ENCODE assay signal across 14 mouse cellular contexts in genomic region chrX:75085654-75086053, GRCm38 (mm10). TPM values are rescaled to one million over a fixed set of nuclear protein-coding genes. Genes with fewer than 3 reads are reported as not detected.
DNase-seq lines count a peak whose midpoint lies in the region; ATAC-seq and TF ChIP-seq lines count a peak whose summit lies in the region.
"Had no signal": no experiment of that assay in that cellular context is flagged by ENCODE, and none has a peak within 500 bp of the region (broad histone marks: within the 10 kb centered on the region; RNA-seq: fewer than 3 reads in every experiment).

No protein-coding gene starts in this region.

- no peak overlapping the region for H3K27ac ChIP-seq in forebrain, postnatal 0 days (ENCODE audit: low read depth, low read length)
- H3K27ac ChIP-seq in forebrain, embryonic 13.5 days: no peak overlapping the region
- no peak overlapping the region for H3K27ac ChIP-seq in lung, postnatal 0 days (ENCODE audit: low read length)
- H3K27ac ChIP-seq: embryonic facial prominence, embryonic 13.5 days; heart, embryonic 13.5 days; liver, embryonic 14.5 days; stomach, embryonic 15.5 days had no signal

- H3K4me3 ChIP-seq in forebrain, postnatal 0 days (ENCODE audit: low read depth, low read length): no peak overlapping the region
- H3K4me3 ChIP-seq in forebrain, embryonic 13.5 days: no peak overlapping the region
- H3K4me3 ChIP-seq in lung, postnatal 0 days (ENCODE audit: low read depth, low read length): no peak overlapping the region

- no peak overlapping the region for H3K9ac ChIP-seq in forebrain, postnatal 0 days
- no peak overlapping the region for H3K9ac ChIP-seq in forebrain, embryonic 13.5 days
- no peak overlapping the region for H3K9ac ChIP-seq in lung, postnatal 0 days (replicated peaks; ENCODE audit: low read depth)
- H3K9ac ChIP-seq: embryonic facial prominence, embryonic 13.5 days; liver, embryonic 14.5 days; stomach, embryonic 15.5 days had no signal

- peak; percentile 3 for DNase-seq in forebrain, postnatal 0 days
- no peak for DNase-seq in lung, postnatal 0 days (ENCODE audit: low spot score)
- no peak for DNase-seq in lung, adult 18-20 months
- peak; percentile 8 for DNase-seq in T-cell, adult 2 months (ENCODE audit: low spot score)
- DNase-seq in cerebellum, adult 18-20 months: no peak
- DNase-seq in adrenal gland, postnatal 25 days: no peak
- DNase-seq: adrenal gland, adult 2 months; kidney, adult 8-10 months had no signal

- 27% methylated on average over 1 of the region's 1 CpGs for WGBS in forebrain, postnatal 0 days
- WGBS in forebrain, embryonic 13.5 days: 30% methylated on average over 1 of the region's 1 CpGs
- 25% methylated on average over 1 of the region's 1 CpGs for WGBS in lung, postnatal 0 days

- no peak overlapping the region for H3K4me2 ChIP-seq in forebrain, postnatal 0 days (ENCODE audit: low read depth)
- no peak overlapping the region for H3K4me2 ChIP-seq in forebrain, embryonic 13.5 days
- no peak overlapping the region for H3K4me2 ChIP-seq in lung, postnatal 0 days (replicated peaks; ENCODE audit: low read depth, low read length)

- H3K27me3 ChIP-seq in forebrain, postnatal 0 days (ENCODE audit: insufficient read depth, low read length): no peaks in the 10 kb centered on the region
- H3K27me3 ChIP-seq in forebrain, embryonic 13.5 days: no peaks in the 10 kb centered on the region
- H3K27me3 ChIP-seq in lung, postnatal 0 days (replicated peaks; ENCODE audit: insufficient read depth, low read length): no peaks in the 10 kb centered on the region
- H3K27me3 ChIP-seq: embryonic facial prominence, embryonic 13.5 days; heart, embryonic 13.5 days; stomach, embryonic 15.5 days had no signal

- 0 out of 2 replicates have a peak, but pooled peaks have one; percentile 21 for ATAC-seq in forebrain, postnatal 0 days
- ATAC-seq in forebrain, embryonic 13.5 days: no peak
- no peak for ATAC-seq in lung, postnatal 0 days
- ATAC-seq in neutrophil, adult 5-6 weeks (ENCODE audit: extremely low read depth, insufficient number of reproducible peaks, low FRiP score, poor library complexity, severe bottlenecking): peak; percentile 16; the same call in 1 of the 2 replicates

- H3K36me3 ChIP-seq in forebrain, postnatal 0 days (ENCODE audit: insufficient read depth): no peaks in the 10 kb centered on the region
- H3K36me3 ChIP-seq in forebrain, embryonic 13.5 days (ENCODE audit: poor library complexity, severe bottlenecking): no peaks in the 10 kb centered on the region
- no peaks in the 10 kb centered on the region for H3K36me3 ChIP-seq in lung, postnatal 0 days (ENCODE audit: insufficient read depth, low read length)
- H3K36me3 ChIP-seq: embryonic facial prominence, embryonic 13.5 days; heart, embryonic 13.5 days; stomach, embryonic 15.5 days had no signal

- peak; percentile 21; the same call in 1 of the 2 replicates for TF ChIP-seq CTCF in forebrain, postnatal 0 days (IDR thresholded peaks at IDR 0.05; ENCODE audit: low read depth)
- peak; percentile 27 for TF ChIP-seq CTCF in lung, postnatal 0 days (IDR thresholded peaks at IDR 0.05)

- H3K9me3 ChIP-seq in forebrain, postnatal 0 days (ENCODE audit: low read length): no peaks in the 10 kb centered on the region
- H3K9me3 ChIP-seq in forebrain, embryonic 13.5 days (replicated peaks): no peaks in the 10 kb centered on the region
- H3K9me3 ChIP-seq in lung, postnatal 0 days (ENCODE audit: low read length): no peaks in the 10 kb centered on the region
- H3K9me3 ChIP-seq: embryonic facial prominence, embryonic 13.5 days; heart, embryonic 13.5 days; stomach, embryonic 15.5 days had no signal

- TF ChIP-seq EP300 in lung, postnatal 0 days (IDR thresholded peaks at IDR 0.05): no peak

- no peaks in the 10 kb centered on the region for H3K4me1 ChIP-seq in forebrain, postnatal 0 days (ENCODE audit: insufficient read depth)
- no peaks in the 10 kb centered on the region for H3K4me1 ChIP-seq in forebrain, embryonic 13.5 days
- no peaks in the 10 kb centered on the region for H3K4me1 ChIP-seq in lung, postnatal 0 days (ENCODE audit: insufficient read depth, low read depth, low read length)
- H3K4me1 ChIP-seq: embryonic facial prominence, embryonic 13.5 days; heart, embryonic 13.5 days; stomach, embryonic 15.5 days had no signal

RNA-seq across cellular contexts. Expression of gene Gab3, which starts 0.4 kb away (rescaled TPM):
- total RNA-seq in forebrain, postnatal 0 days (2014; rRNA removed): 2.1 and 2.8 TPM in 2 replicates
- 1.4 and 2.5 TPM in 2 replicates for polyA plus RNA-seq in forebrain, postnatal 0 days (2015; fragmentation: Nextera tagmentation; extraction: Ambion mirVana)
- 1.0 and 1.2 TPM in 2 replicates for polyA plus RNA-seq in forebrain, embryonic 13.5 days (2015; fragmentation: Nextera tagmentation; extraction: Ambion mirVana)
- polyA plus RNA-seq in lung, postnatal 0 days (2015; fragmentation: Nextera tagmentation; extraction: Ambion mirVana): 5.0 and 5.2 TPM in 2 replicates
- 14.0 and 14.4 TPM in 2 replicates for total RNA-seq in neutrophil, adult 5-6 weeks (2017)
- total RNA-seq in adrenal gland, postnatal 25 days (2021): 1.8 and 2.8 TPM in 2 replicates

RNA-seq across cellular contexts. Expression of gene Dkc1, which starts 10.0 kb away (rescaled TPM):
- 16.5 and 33.4 TPM in 2 replicates for total RNA-seq in forebrain, postnatal 0 days (2014; rRNA removed)
- 42.4 and 57.8 TPM in 2 replicates for polyA plus RNA-seq in forebrain, postnatal 0 days (2015; fragmentation: Nextera tagmentation; extraction: Ambion mirVana)
- polyA plus RNA-seq in forebrain, embryonic 13.5 days (2015; fragmentation: Nextera tagmentation; extraction: Ambion mirVana): 117 and 139 TPM in 2 replicates
- 28.8 and 31.6 TPM in 2 replicates for polyA plus RNA-seq in lung, postnatal 0 days (2015; fragmentation: Nextera tagmentation; extraction: Ambion mirVana)
- total RNA-seq in neutrophil, adult 5-6 weeks (2017): 75.8 and 81.5 TPM in 2 replicates
- total RNA-seq in adrenal gland, postnatal 25 days (2021): 47.0 and 47.3 TPM in 2 replicates

RNA-seq across cellular contexts. Expression of gene Mpp1, which starts 45.2 kb away (rescaled TPM):
- total RNA-seq in forebrain, postnatal 0 days (2014; rRNA removed): 20.4 and 25.5 TPM in 2 replicates
- 13.4 and 17.1 TPM in 2 replicates for polyA plus RNA-seq in forebrain, postnatal 0 days (2015; fragmentation: Nextera tagmentation; extraction: Ambion mirVana)
- polyA plus RNA-seq in forebrain, embryonic 13.5 days (2015; fragmentation: Nextera tagmentation; extraction: Ambion mirVana): 17.3 and 19.0 TPM in 2 replicates
- 48.8 and 57.0 TPM in 2 replicates for polyA plus RNA-seq in lung, postnatal 0 days (2015; fragmentation: Nextera tagmentation; extraction: Ambion mirVana)
- total RNA-seq in neutrophil, adult 5-6 weeks (2017): 157 and 164 TPM in 2 replicates
- total RNA-seq in adrenal gland, postnatal 25 days (2021): 29.0 and 40.7 TPM in 2 replicates

Comparison
In these comparisons a context has a peak if more than half of its experiments do, and no peak if none do; other contexts are left out.
1. ATAC-seq: peak in forebrain, postnatal 0 days (single experiment) and neutrophil, adult 5-6 weeks (single experiment); none in forebrain, embryonic 13.5 days (single experiment) and lung, postnatal 0 days (single experiment).
2. DNase-seq: peak in forebrain, postnatal 0 days (single experiment) and T-cell, adult 2 months (single experiment); none in lung, postnatal 0 days (single experiment), lung, adult 18-20 months (0 of 2), cerebellum, adult 18-20 months (0 of 2) and adrenal gland, postnatal 25 days (single experiment).